Mouse (Mus musculus): ENCODE measurements around the gene Usp37.

Usp37 gene

DNA sequence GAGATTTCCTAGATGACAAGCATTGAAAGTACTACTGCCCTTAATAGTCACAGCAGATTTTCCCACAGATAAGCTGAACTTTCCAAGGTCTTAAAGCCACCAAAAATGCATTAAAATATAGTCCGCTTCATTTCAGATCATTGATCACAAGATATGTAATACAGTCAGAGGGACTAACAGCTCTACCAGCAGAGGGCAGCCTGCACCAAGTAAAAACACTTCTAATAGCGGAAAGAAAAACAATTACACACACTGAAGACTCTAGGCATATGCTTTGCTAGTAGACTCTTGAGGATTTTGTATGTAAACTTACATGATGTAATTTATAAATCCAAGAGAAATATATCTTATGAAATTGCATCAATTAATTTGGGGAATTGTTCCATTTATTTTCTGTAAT lies 83.8 kb downstream of the Usp37 start:
- DNase-seq (ENCODE audit: low read depth, low spot score): peak; percentile 7

DNA sequence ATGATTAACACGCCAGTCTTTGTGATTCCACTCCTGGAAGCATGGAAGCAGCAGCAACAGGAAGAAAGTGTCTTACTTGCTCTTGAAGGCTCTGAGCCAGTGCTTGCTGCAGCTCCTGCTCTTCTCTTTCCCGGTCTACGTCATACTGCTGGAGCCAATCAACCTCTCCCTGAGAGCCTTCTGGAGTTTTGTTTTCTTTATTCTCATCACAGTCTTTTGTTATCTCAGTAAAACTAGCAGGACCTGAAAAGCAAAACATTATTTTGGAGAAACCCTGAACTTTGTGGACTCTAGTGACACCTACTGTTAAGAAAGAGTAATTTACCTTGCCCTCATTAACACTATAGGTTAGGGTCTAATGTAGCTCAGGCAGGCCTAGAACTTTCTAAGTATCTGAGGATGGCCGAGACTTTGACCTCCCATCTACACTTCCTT lies 91.5 kb downstream of the Usp37 start:
- DNase-seq (ENCODE audit: low read depth, low spot score): peak; percentile 52

DNA sequence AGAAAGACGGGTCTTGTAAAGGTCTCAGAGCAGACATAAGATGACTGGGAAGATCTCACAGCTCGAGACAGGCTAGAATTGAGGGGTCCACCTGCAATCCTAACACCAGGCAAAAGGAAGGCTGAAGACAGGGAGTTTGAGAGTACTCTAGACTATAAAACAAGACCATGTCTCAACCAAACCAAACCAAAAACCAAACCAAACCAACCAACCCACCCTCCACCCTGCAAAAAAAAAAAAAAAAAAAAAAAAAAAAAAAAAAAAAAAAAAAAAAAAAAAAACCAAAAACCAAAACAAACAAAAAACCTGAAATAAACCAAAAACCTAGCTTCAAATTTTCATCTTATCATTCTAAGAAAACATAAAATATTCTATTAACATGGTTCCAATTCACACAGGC lies 99.5 kb downstream of the Usp37 start:
- no peak for DNase-seq (ENCODE audit: low read depth, low spot score)

DNA sequence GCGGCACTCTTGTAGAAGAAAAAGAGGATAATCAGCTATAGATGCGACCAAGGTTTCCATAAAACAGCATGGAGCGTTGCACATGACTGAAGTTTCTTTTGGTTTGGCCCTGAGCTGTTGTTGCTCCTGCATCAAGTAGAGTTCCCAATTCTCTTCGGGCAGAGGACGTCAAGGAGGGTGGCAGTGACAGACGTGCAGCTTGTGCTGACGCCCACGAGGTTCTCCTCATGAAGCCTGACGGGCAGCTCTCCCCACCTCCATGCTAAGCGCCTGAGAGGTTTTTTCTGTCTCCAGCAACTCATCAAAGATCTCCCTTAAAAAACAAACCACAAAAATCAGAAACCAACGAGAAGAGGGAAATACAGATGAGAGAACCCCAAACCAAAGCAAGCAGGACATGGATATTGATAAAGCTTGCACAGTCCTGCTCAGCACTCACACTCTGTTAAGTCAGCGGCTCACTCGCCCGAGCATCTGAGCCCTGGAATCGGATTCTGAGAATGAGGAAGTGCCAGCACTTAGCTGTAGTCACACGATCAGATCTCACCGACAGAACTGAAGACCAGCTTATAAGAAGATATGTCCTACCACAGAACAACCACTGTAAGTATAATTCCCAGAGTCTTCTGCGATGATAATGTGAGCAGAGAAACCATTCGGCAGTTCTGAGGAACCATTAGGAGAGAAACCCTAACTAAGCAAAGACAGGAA lies 104.8 kb downstream of the Usp37 start:
- no peak for DNase-seq (ENCODE audit: low read depth, low spot score)

- DNase-seq (ENCODE audit: low read depth, low spot score): no peak
These were observed 106.2 kb downstream of the Usp37 start for GRCm38 (mm10) chr1:74437702-74438427.

DNA sequence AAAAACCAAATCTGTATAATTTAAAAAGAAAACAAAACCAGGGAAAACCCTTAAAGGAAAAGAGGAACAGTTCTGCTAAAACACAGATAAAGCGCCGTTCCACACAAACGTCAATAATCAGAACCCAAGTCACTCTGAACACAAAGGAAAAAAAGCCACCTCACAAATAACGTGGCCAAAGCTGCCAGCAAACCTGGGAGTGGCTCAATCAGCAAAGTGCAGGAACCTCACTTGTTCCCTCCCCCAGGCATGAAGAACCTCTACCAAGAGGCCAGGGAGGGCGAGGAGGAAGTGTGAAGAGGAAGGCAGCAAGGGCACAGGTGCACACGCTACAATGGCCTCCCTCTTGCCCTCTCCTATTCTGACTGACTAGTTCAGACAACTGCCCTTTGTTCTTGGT lies 108.5 kb downstream of the Usp37 start:
- no peak for DNase-seq (ENCODE audit: low read depth, low spot score)

- no peak for DNase-seq (ENCODE audit: low read depth, low spot score)
These were observed 109.5 kb downstream of the Usp37 start for GRCm38 (mm10) chr1:74434596-74434995.

GRCm38 (mm10) chr1:74433220-74433619 lies 110.9 kb downstream of the Usp37 start:
- no peak for DNase-seq (ENCODE audit: low read depth, low spot score)

GRCm38 (mm10) chr1:74425845-74426244 lies 118.2 kb downstream of the Usp37 start:
- no peak for DNase-seq (ENCODE audit: low read depth, low spot score)

DNA sequence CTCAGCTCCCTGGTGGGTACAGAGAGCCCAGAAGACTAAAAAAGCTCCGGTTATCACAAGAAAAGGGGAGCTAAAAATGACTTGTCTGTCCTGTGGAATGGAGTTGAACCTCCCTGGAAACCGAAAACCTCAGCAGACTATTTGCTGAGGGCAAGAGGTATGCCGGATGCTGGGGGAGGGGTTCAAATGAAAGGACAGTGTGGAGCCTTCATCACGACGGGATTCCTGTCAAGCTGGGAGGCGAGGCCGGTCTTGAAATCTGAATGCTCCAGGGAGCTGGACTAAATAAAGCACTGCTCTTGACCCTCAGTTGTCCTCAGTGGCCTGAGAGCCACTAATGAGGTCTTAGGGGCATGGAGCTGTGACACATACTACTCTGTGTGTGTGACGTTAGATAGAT lies 120.9 kb downstream of the Usp37 start:
- DNase-seq (ENCODE audit: low read depth, low spot score): peak; percentile 17

DNA sequence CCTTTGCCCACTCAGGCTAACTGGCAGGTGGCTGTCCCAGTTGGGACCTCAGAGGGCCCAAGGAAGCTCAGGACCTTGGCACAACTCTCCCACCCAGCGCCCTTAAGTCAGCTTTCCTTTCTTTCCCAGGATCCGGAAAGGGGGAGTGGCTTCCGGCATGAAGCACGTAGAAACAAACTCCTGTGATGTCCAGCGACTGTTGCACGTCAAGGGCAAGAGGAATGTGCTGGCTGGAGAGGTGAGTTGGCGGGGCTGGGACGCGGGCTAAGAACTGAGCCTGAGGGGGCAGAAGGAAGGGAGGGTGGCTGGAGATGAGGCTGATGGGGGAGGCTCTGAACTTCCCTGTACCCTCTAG lies 124.7 kb downstream of the Usp37 start:
- no peak for DNase-seq (ENCODE audit: low read depth, low spot score)

- DNase-seq (ENCODE audit: low read depth, low spot score): no peak
These were observed 125.2 kb downstream of the Usp37 start for GRCm38 (mm10) chr1:74418747-74419439.

DNA sequence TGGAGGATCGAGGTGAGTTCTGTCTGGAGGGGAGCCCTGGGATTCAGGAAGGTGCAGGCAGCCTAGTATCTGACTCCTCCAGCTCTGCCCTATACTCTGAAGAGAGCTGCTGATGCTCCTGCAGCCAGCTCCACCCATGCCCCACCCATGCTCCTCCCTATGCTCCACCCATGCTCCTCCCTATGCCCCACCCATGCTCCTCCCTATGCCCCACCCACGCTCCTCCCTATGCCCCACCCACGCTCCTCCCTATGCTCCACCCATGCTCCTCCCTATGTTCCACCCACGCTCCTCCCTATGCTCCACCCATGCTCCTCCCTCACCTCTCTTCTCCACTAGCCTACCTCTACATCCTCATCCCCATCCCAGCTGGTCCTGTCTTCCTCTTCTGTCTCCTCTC lies 128.9 kb downstream of the Usp37 start:
- DNase-seq (ENCODE audit: low read depth, low spot score): no peak

- DNase-seq (ENCODE audit: low read depth, low spot score): no peak
These were observed 131.4 kb downstream of the Usp37 start for GRCm38 (mm10) chr1:74412711-74413110.

- no peak for DNase-seq (ENCODE audit: low read depth, low spot score)
These were observed 132.2 kb downstream of the Usp37 start for GRCm38 (mm10) chr1:74411753-74412325.

DNA sequence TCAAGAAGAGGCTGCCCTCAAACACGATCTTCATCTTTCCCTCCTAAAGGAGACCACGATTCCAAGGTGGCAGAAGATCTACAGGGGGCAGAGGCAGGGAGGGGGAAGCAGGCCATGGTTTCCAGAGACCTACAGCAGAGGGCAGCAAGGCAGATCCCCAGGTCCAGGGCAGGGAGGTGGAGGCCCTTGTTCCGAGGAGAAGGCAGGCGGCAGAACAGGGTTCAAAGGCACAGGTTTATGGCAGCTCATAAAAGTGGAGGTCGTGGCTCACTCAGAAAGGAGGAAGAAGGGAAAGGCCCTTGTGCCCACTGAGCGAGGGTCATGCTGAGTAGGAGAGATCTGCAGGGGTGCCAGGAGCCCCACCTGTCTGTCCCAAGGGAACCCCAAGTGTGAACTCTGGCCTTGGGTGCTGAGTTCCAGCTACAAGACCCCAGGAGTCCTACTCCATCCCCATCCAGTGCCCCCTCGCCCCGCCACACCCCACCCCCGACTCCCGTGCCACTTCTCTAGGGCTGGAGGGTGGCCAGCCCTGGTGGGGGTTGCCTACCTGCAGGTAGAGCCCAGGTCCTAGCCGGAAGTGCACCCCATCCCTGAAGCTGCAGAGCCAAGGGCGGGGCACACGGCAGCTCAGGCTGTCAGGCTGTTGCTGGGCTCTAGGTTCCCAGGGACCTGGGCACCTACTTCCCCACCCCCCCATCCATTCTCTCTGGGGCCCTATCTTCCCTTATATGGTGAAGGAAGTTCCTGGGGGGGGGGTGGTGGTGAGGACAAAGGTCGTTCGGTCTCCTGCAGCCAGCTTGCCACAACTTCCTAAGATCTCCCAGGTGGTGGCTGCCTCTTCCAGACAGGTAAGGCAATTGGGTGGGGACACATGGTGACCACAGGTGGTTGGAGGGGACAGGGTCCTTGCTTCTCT lies 135.2 kb downstream of the Usp37 start, which contains the start of gene Vil1:
TSS of gene Vil1 (plus strand) at position 788 of the 916 bp plus-strand sequence.
- no peak for DNase-seq (ENCODE audit: low read depth, low spot score)

GRCm38 (mm10) chr1:74404206-74404605 lies 139.9 kb downstream of the Usp37 start:
- DNase-seq (ENCODE audit: low read depth, low spot score): no peak

DNA sequence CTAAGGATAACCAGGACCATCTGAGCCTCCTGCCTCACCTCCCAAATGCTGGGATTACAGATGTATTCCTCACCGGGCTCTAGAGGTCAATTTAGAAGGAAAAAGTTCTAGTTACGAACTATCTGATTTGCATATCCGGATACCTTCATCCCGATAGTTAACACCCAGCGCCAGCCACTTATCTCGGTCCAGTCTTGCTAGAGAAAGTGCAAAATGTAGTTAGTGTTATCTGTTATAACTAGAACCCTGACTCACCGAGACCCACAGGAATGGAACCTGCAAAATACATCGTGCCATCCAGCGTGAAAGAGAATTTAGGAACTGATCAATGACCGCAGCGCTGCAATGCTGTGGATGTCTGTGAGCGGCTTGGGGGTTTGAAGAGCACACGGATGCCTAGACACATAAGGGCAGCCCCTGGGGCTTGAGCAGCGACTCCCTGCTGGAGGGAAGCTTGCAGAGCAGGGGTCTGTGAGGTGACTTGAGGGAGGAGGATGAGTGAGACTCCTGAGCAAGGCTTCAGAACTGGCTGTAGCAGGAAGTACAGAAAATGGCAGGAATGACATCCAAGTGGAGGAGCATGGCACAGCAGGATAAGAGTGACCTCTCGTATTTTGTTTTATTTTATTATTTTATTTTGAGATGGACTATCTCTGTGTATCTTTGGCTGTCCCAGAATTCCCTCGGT lies 142.9 kb downstream of the Usp37 start:
- DNase-seq (ENCODE audit: low read depth, low spot score): no peak

GRCm38 (mm10) chr1:74400531-74400930 lies 143.6 kb downstream of the Usp37 start:
- DNase-seq (ENCODE audit: low read depth, low spot score): no peak

DNA sequence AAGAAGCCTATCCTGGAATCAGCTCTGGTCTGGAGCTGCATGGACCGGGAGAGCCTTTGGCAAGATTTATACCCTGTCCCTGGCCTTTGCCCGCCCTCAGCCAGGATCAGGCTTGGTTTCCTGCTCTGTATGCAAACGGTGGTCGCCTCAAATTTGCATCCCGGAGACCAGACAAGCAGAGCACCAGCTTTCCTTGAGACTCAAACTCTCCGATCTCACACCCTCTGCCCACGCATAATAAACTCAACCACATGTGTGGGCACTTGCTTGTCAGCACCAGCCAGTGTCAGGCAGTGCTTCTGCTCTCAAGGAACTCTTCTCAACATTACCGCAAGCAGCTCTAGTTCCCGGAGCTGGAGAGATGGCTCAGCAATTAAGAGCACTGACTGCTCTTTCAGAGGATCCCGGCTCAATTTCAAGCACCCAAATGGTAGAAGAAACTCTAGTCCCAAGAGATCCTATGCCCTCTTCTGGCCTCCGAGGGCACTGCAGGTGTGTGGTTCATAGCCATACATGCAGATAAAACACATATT lies 146.1 kb downstream of the Usp37 start:
- DNase-seq (ENCODE audit: low read depth, low spot score): peak; percentile 72
